Mouse (Mus musculus): Measurements from ENCODE around the gene Trmt6. TPM values are rescaled to one million over a fixed set of nuclear protein-coding genes. Genes with fewer than 3 reads are reported as not detected.

Gene Trmt6
- polyA plus RNA-seq, 1 experiment from 2014 or later, result 35.5 TPM

DNA sequence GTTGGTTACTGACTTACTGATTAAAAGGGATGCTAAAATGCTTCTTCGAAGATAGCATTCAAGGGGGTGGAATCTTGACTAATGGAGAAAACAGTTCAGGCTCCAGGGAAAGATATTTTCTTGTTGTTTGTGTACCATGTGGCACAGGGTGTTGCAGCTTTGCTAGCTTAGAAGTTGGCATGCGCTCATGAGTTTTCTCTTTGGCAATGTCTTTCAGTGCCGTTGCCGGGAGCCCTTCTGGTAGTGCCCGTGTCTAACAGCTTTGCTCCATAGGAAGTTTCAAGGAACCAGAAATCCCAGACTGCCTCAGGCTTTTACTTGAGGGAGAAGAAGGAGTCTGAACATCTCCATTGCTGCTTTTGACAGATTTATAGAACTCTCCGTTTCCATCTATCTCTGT, 33.3 kb upstream of the Trmt6 start:
- Histone ChIP-seq H3K9me3 (ENCODE audit: control insufficient read depth) (no peaks in the 10 kb centered on the region), H3K27ac (ENCODE audit: low read depth, low read length) (no peak overlapping the region), H3K27me3 (replicated peaks; ENCODE audit: control insufficient read depth, insufficient read depth, low read length) (no peaks in the 10 kb centered on the region), H3K4me1 (replicated peaks; ENCODE audit: control insufficient read depth, insufficient read depth, low read length) (peaks cover 5% of the 10 kb centered on the region; the same call in 1 of the 2 replicates), H3K4me3 (ENCODE audit: low read depth, low read length) (no peak overlapping the region), H3K9ac (ENCODE audit: low read depth, low read length) (no peak overlapping the region), H3K36me3 (ENCODE audit: control insufficient read depth, insufficient read depth) (peaks cover 17% of the 10 kb centered on the region; the same call in 1 of the 2 replicates), H3K4me2 (replicated peaks; ENCODE audit: low read depth) (no peak overlapping the region)
- WGBS, result 89% methylated on average over 6 of the region's 6 CpGs
- no peak for ATAC-seq
- no peak for TF ChIP-seq CTCF (IDR thresholded peaks at IDR 0.05; ENCODE audit: low read depth)

DNA sequence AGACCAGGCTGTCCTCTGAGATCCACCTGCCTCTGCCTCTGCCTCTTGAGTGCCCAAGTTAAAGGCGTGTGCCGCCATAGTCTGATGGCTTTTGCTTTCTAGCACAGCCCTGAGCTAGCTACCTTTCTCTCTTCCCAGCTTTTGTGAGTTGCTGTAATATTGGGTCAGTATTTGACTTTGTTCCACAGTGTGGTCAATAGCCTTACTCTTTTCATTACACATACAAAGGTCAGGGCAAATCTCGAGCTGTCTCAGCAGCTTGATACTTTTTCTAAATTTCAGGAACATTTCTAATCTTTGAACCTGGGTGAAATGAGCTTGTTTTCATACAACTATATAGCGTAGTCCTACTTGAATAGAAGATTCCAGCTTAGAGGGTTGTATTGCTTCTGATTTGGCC, 32.5 kb upstream of the Trmt6 start:
- WGBS, result 67% methylated on average over 4 of the region's 4 CpGs
- Histone ChIP-seq H3K4me2 (replicated peaks; ENCODE audit: low read depth) (peak overlapping the region; percentile 76), H3K4me3 (ENCODE audit: low read depth, low read length) (no peak overlapping the region), H3K9ac (ENCODE audit: low read depth, low read length) (no peak overlapping the region), H3K27ac (ENCODE audit: low read depth, low read length) (no peak overlapping the region), H3K4me1 (replicated peaks; ENCODE audit: control insufficient read depth, insufficient read depth, low read length) (peaks cover 5% of the 10 kb centered on the region; the same call in 1 of the 2 replicates), H3K27me3 (replicated peaks; ENCODE audit: control insufficient read depth, insufficient read depth, low read length) (no peaks in the 10 kb centered on the region), H3K9me3 (ENCODE audit: control insufficient read depth) (no peaks in the 10 kb centered on the region), H3K36me3 (ENCODE audit: control insufficient read depth, insufficient read depth) (peaks cover 17% of the 10 kb centered on the region; the same call in 1 of the 2 replicates)
- ATAC-seq, result no peak
- no peak for TF ChIP-seq CTCF (IDR thresholded peaks at IDR 0.05; ENCODE audit: low read depth)

DNA sequence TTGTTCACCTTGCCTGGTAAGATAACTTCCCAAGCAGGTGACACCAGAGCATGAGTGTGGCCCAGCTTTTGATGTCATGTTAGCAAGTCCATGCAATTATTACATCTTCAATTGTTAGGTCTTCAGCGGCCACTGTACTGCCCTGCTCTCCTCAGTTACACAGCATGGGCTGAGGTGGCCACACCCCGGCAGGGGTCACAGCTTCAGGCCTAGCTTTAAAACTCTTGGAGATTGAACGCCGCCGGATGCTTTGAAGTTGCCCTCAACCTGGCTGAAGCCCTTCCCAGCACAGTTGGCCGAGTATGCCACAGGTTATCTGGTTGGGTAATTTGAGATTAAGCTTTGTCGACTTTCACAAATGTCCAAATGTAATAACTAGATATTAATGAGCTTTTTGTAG, 31.7 kb upstream of the Trmt6 start:
- no peak for ATAC-seq
- Histone ChIP-seq H3K9ac (ENCODE audit: low read depth, low read length) (peak overlapping the region; percentile 88), H3K27ac (ENCODE audit: low read depth, low read length) (no peak overlapping the region), H3K4me2 (replicated peaks; ENCODE audit: low read depth) (peak overlapping the region; percentile 76), H3K27me3 (replicated peaks; ENCODE audit: control insufficient read depth, insufficient read depth, low read length) (no peaks in the 10 kb centered on the region), H3K4me3 (ENCODE audit: low read depth, low read length) (peak overlapping the region; percentile 77), H3K9me3 (ENCODE audit: control insufficient read depth) (no peaks in the 10 kb centered on the region), H3K4me1 (replicated peaks; ENCODE audit: control insufficient read depth, insufficient read depth, low read length) (peaks cover 5% of the 10 kb centered on the region; the same call in 1 of the 2 replicates), H3K36me3 (ENCODE audit: control insufficient read depth, insufficient read depth) (peaks cover 21% of the 10 kb centered on the region; the same call in 1 of the 2 replicates)
- no peak for TF ChIP-seq CTCF (IDR thresholded peaks at IDR 0.05; ENCODE audit: low read depth)
- 17% methylated on average over 7 of the region's 7 CpGs for WGBS

DNA sequence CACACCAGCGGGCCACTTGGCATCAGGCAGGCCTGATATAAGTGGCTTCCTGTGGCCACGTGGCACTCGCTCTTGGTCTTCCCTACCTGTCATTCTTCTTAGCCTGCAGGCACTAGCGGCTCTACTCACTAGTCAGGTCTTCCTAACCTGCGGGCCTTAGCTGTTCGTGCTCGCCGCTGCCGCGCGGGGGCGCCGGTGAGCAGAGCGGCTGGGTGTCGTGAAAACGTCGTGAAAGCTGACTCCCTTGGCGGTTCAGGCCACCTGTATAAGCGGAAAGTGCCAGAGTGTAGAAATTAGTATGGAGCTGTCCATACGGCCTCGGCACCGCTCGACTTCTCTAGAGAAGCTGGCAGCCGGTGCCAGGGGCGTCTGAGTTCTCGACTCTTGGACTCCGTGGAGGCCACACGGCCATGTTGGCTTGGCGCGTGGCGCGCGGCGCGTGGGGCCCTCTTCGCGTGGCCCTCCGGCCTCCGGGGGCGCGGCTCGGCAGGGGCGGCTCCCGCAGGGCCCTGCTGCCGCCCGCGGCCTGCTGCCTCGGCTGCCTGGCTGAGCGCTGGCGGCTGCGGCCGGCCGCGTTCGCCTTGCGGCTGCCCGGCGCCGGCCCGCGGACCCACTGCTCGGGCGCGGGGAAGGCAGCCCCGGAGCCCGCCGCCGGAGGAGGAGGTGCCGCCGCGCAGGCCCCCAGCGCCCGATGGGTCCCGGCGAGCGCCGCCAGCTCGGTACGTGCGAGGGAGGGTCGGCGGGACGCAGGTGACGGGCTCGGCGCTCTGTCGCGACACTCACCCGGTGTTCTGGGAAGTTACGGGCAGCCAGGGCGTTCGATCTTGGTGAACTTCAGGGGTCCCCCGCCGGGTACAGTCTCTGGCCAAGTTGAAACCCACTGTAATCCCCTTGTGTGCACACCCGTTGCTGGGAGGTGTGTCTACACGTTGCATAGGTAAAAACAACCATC, 30.8 kb upstream of the Trmt6 start, which contains the start of gene Crls1:
Crls1 (plus strand) TSS at position 260 of the 952 bp plus-strand sequence.
- Histone ChIP-seq H3K9ac (ENCODE audit: low read depth, low read length) (peak within 1 kb of the TSS; percentile 88), H3K9me3 (ENCODE audit: control insufficient read depth) (no peaks in the 10 kb centered on the region), H3K4me2 (replicated peaks; ENCODE audit: low read depth) (peak within 1 kb of the TSS; percentile 76), H3K36me3 (ENCODE audit: control insufficient read depth, insufficient read depth) (peaks cover 18% of the 10 kb centered on the region; the same call in 1 of the 2 replicates), H3K27me3 (replicated peaks; ENCODE audit: control insufficient read depth, insufficient read depth, low read length) (no peaks in the 10 kb centered on the region), H3K4me1 (replicated peaks; ENCODE audit: control insufficient read depth, insufficient read depth, low read length) (peaks cover 5% of the 10 kb centered on the region; the same call in 1 of the 2 replicates), H3K27ac (ENCODE audit: low read depth, low read length) (peak within 1 kb of the TSS; percentile 88), H3K4me3 (ENCODE audit: low read depth, low read length) (peak within 1 kb of the TSS; percentile 77)
- under 1% methylated on average over 81 of the region's 96 CpGs for WGBS
- peak; percentile 94 for ATAC-seq
- TF ChIP-seq CTCF (IDR thresholded peaks at IDR 0.05; ENCODE audit: low read depth), result peak; percentile 100

DNA sequence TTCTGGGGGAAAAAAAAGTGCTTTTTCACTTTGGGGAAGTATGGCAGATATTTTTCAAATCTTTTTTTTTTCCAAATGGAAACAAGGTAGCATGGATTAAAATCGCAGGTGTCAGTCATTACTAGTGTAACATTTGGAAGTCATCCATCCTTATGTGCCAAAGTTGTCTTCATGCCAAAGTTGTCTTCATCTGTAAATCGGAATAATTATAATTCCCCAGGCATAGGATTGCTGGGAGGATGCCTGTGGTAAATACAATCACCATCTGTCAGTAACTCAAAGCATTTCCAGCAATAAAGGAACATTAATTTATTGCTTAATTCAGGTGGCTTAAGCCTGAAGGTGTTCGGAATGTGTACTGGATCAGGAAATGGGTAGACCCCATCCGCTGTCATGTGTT, 25.2 kb upstream of the Trmt6 start:
- no peaks in the 10 kb centered on the region for H3K9me3 ChIP-seq (ENCODE audit: control insufficient read depth)
- H3K27me3 ChIP-seq (replicated peaks; ENCODE audit: control insufficient read depth, insufficient read depth, low read length), result no peaks in the 10 kb centered on the region
- H3K4me2 ChIP-seq (replicated peaks; ENCODE audit: low read depth), result no peak overlapping the region
- TF ChIP-seq CTCF (IDR thresholded peaks at IDR 0.05; ENCODE audit: low read depth), result no peak
- H3K4me3 ChIP-seq (ENCODE audit: low read depth, low read length), result no peak overlapping the region
- H3K36me3 ChIP-seq (ENCODE audit: control insufficient read depth, insufficient read depth), result peaks cover 3% of the 10 kb centered on the region; the same call in 1 of the 2 replicates
- no peak overlapping the region for H3K27ac ChIP-seq (ENCODE audit: low read depth, low read length)
- H3K9ac ChIP-seq (ENCODE audit: low read depth, low read length), result no peak overlapping the region
- no peak for ATAC-seq
- no peaks in the 10 kb centered on the region for H3K4me1 ChIP-seq (replicated peaks; ENCODE audit: control insufficient read depth, insufficient read depth, low read length)
- 94% methylated on average over 4 of the region's 4 CpGs for WGBS

DNA sequence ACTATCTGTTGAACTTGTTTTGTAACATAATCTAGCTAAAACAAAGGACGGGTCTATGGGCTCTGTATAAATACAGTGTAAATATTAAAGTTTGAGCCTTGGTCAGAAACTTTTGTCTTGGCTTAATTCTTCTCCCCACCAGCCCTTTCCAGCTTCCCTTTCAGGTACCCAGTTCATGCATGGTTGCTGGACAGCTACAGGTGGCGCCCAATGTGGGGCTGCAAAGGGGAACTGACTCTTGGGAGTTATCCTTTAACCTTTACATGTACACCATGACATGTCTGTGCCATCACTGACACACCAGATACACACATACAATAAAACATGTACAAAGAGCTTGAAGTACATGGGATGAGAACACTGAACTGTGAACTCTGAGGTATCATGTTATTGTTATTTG, 12.9 kb downstream of the Trmt6 start:
- Histone ChIP-seq H3K9ac (ENCODE audit: low read depth, low read length) (no peak overlapping the region), H3K36me3 (ENCODE audit: control insufficient read depth, insufficient read depth) (peaks cover 47% of the 10 kb centered on the region), H3K4me2 (replicated peaks; ENCODE audit: low read depth) (no peak overlapping the region), H3K9me3 (ENCODE audit: control insufficient read depth) (no peaks in the 10 kb centered on the region), H3K27me3 (replicated peaks; ENCODE audit: control insufficient read depth, insufficient read depth, low read length) (no peaks in the 10 kb centered on the region), H3K27ac (ENCODE audit: low read depth, low read length) (no peak overlapping the region), H3K4me3 (ENCODE audit: low read depth, low read length) (no peak overlapping the region), H3K4me1 (replicated peaks; ENCODE audit: control insufficient read depth, insufficient read depth, low read length) (no peaks in the 10 kb centered on the region)
- no peak for TF ChIP-seq CTCF (IDR thresholded peaks at IDR 0.05; ENCODE audit: low read depth)
- 83% methylated on average over 2 of the region's 2 CpGs for WGBS
- no peak for ATAC-seq

All from intestine, postnatal 0 days (tissue).